Mouse (Mus musculus): ENCODE results near the gene Dppa4. TPM values are rescaled to one million over a fixed set of nuclear protein-coding genes. Genes with fewer than 3 reads are reported as not detected.
"Not testable (repeated sequence)": the region's sequence is repeated elsewhere in the genome, so short reads cannot be mapped to it uniquely, and the experiment has no call there.

Dppa4 gene
- polyA plus RNA-seq, 1 experiment from 2014 or later: not detected

DNA sequence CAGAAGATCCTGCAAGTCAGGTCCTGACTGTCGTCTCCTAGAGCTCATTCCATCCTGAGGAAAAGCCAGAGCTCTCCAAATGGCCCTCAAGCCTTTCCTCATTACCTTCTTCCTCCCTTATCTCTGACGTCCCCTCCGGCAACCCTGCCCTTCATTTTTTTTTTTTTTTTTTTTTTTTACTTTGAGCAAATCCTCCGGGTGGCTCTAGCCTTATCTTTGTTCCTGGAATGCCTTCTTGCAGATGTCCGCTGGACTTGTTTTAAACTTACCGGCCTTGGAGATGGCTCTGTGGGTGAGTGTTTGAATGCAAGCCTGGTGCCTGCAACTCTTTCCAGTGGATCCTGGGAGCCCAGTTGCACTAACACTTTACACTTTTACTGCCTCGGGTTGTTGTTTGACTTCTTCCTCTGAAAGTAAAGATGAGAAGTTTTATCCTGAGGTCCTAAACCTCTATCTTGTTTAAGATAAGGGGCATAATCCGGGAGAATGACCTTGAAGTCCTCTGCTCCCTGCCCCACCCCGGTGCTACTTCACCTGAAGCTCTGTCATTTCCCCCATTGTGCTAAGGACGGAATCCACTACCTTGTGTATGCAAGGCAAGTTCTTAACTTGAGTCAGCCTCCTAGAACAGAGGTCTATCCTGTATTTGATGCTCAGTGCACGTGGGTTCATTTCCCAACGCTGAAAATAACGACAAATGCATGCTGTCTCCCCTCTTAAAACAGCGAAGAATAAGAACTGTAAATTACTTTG lies 14.0 kb downstream of the Dppa4 start:
- 86% methylated on average over 14 of the region's 14 CpGs for WGBS

GRCm38 (mm10) chr16:48299884-48300283 lies 16.4 kb downstream of the Dppa4 start:
- Histone ChIP-seq H3K27me3 (ENCODE audit: poor library complexity, severe bottlenecking) (no peaks in the 10 kb centered on the region), H3K4me1 (no peaks in the 10 kb centered on the region), H3K27ac (no peak overlapping the region), H3K4me3 (no peak overlapping the region), H3K9me3 (no peaks in the 10 kb centered on the region), H3K36me3 (replicated peaks) (no peaks in the 10 kb centered on the region)
- no peak for DNase-seq (ENCODE audit: extremely low spot score, low spot score)
- 95% methylated on average over 3 of the region's 3 CpGs for WGBS

More for the DNA sequence above, 14.0 kb downstream of the Dppa4 start:
- Histone ChIP-seq H3K27me3 (ENCODE audit: poor library complexity, severe bottlenecking) (no peaks in the 10 kb centered on the region), H3K4me1 (no peaks in the 10 kb centered on the region), H3K36me3 (replicated peaks) (no peaks in the 10 kb centered on the region), H3K4me3 (no peak overlapping the region), H3K27ac (no peak overlapping the region), H3K9me3 (no peaks in the 10 kb centered on the region)
- no peak for DNase-seq (ENCODE audit: extremely low spot score, low spot score)

DNA sequence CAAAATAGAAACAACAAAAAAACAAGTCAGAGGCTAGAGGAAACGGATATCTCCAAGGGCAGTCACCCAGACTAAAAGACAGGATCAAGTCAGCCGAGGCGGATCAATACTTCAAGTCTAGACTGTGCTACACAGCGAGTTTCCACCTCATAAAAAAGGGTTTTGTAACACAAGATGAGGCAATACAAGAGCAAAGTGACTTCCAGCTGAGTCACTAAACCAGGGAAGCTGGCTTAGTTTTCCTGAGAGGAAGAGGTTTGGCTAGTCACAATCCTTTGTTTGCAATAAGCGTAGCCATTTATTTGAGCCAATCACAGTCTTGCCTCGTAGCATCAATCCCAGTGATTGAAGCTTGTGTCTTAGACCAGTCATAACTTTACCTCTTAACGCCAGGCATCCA lies 20.0 kb downstream of the Dppa4 start, which contains the start of gene Dppa2:
Dppa2 (plus strand) TSS at position 400 of the 400 bp plus-strand sequence.
- Histone ChIP-seq H3K4me1 (no peaks in the 10 kb centered on the region), H3K27ac (no peak within 1 kb of the TSS), H3K27me3 (ENCODE audit: poor library complexity, severe bottlenecking) (no peaks in the 10 kb centered on the region), H3K9me3 (no peaks in the 10 kb centered on the region), H3K36me3 (replicated peaks) (no peaks in the 10 kb centered on the region), H3K4me3 (no peak within 1 kb of the TSS)
- 85% methylated on average over 7 of the region's 7 CpGs for WGBS
- DNase-seq (ENCODE audit: extremely low spot score, low spot score): no peak

- H3K9me3 ChIP-seq: no peaks in the 10 kb centered on the region
- WGBS: 90% methylated on average over 3 of the region's 3 CpGs
- H3K4me3 ChIP-seq: no peak overlapping the region
- H3K27me3 ChIP-seq (ENCODE audit: poor library complexity, severe bottlenecking): no peaks in the 10 kb centered on the region
- H3K36me3 ChIP-seq (replicated peaks): no peaks in the 10 kb centered on the region
- no peak overlapping the region for H3K27ac ChIP-seq
- H3K4me1 ChIP-seq: no peaks in the 10 kb centered on the region
- no peak for DNase-seq (ENCODE audit: extremely low spot score, low spot score)
Observed at GRCm38 (mm10) chr16:48303983-48304382, 20.4 kb downstream of the Dppa4 start.

- H3K27ac ChIP-seq: not testable (repeated sequence)
Observed at GRCm38 (mm10) chr16:48308916-48309315, 25.4 kb downstream of the Dppa4 start.

DNA sequence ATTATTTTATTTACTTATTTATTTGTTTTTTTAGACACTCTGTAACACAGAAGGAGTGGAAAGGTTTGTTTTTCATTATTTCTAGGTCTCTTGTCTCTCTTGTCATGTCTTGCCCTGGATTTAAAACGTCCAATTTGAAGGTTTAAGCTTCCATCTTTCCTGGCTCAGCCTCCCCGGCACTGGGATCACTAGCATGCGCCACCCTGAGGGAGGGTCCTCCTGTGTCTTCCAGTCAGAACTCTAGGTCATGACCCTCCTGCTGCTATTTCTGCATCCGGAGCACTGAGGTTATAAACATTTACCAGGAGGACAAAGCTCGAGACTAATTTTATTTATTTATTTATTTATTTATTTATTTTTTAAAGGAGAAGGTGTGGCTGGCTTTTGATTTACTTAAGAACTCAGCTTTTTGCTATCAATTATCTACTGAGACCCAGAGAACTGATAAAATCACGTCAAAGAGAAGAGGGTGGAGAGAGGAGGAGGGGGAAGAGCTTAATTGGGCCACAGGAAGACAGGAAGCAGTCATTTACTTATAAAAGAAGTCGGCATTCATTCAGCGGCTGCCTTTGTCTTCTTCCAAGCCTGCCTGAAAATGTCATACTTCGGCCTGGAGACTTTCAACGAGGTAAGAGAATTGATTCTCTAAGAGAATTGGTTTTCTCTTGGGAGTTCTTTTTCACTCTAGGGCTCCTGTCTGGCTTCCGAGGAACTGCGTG lies 26.5 kb downstream of the Dppa4 start:
- no peaks in the 10 kb centered on the region for H3K36me3 ChIP-seq (replicated peaks)
- H3K9me3 ChIP-seq: no peaks in the 10 kb centered on the region
- DNase-seq (ENCODE audit: extremely low spot score, low spot score): no peak
- no peaks in the 10 kb centered on the region for H3K4me1 ChIP-seq
- H3K4me3 ChIP-seq: no peak overlapping the region
- no peaks in the 10 kb centered on the region for H3K27me3 ChIP-seq (ENCODE audit: poor library complexity, severe bottlenecking)
- no peak overlapping the region for H3K27ac ChIP-seq
- WGBS: 81% methylated on average over 12 of the region's 12 CpGs

More at GRCm38 (mm10) chr16:48308916-48309315, 25.4 kb downstream of the Dppa4 start:
- H3K4me1 ChIP-seq; H3K36me3 ChIP-seq (replicated peaks); H3K27me3 ChIP-seq (ENCODE audit: poor library complexity, severe bottlenecking); H3K9me3 ChIP-seq; H3K4me3 ChIP-seq; DNase-seq (ENCODE audit: extremely low spot score, low spot score): not testable (repeated sequence)
- WGBS: 95% methylated on average over 10 of the region's 10 CpGs

GRCm38 (mm10) chr16:48315294-48315693 lies 31.8 kb downstream of the Dppa4 start:
- no peak overlapping the region for H3K4me3 ChIP-seq
- no peak overlapping the region for H3K27ac ChIP-seq
- H3K4me1 ChIP-seq: no peaks in the 10 kb centered on the region
- no peaks in the 10 kb centered on the region for H3K36me3 ChIP-seq (replicated peaks)
- H3K27me3 ChIP-seq (ENCODE audit: poor library complexity, severe bottlenecking): no peaks in the 10 kb centered on the region
- 94% methylated on average over 3 of the region's 3 CpGs for WGBS
- no peak for DNase-seq (ENCODE audit: extremely low spot score, low spot score)
- H3K9me3 ChIP-seq: no peaks in the 10 kb centered on the region

GRCm38 (mm10) chr16:48320781-48321180 lies 37.2 kb downstream of the Dppa4 start:
- no peaks in the 10 kb centered on the region for H3K27me3 ChIP-seq (ENCODE audit: poor library complexity, severe bottlenecking)
- no peaks in the 10 kb centered on the region for H3K36me3 ChIP-seq (replicated peaks)
- no peak overlapping the region for H3K27ac ChIP-seq
- no peaks in the 10 kb centered on the region for H3K4me1 ChIP-seq
- H3K4me3 ChIP-seq: no peak overlapping the region
- WGBS: 96% methylated on average over 6 of the region's 6 CpGs
- no peaks in the 10 kb centered on the region for H3K9me3 ChIP-seq
- no peak for DNase-seq (ENCODE audit: extremely low spot score, low spot score)

DNA sequence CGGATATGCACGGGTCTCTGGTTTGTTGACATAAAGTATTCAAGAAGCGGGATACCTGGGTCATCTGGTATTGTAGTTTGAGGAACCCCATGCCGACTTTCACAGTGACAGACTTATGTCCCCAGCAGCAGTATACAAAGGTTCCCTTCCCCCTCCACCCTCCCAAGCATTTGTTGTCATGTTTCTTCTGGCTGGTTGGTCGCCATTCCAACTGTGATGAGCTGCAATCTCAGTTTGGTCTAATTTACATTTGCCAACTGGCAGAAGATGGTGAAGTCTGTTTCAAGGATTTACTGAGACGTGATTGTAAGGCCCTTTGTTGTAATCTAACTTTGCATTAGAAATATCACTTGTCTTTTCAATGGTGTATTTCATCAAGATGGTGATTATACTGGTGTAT lies 39.6 kb downstream of the Dppa4 start:
- Histone ChIP-seq H3K9me3 (no peaks in the 10 kb centered on the region), H3K27me3 (ENCODE audit: poor library complexity, severe bottlenecking) (no peaks in the 10 kb centered on the region), H3K36me3 (replicated peaks) (no peaks in the 10 kb centered on the region), H3K4me1 (no peaks in the 10 kb centered on the region), H3K4me3 (no peak overlapping the region), H3K27ac (no peak overlapping the region)
- DNase-seq (ENCODE audit: extremely low spot score, low spot score): no peak
- WGBS: 87% methylated on average over 6 of the region's 6 CpGs

DNA sequence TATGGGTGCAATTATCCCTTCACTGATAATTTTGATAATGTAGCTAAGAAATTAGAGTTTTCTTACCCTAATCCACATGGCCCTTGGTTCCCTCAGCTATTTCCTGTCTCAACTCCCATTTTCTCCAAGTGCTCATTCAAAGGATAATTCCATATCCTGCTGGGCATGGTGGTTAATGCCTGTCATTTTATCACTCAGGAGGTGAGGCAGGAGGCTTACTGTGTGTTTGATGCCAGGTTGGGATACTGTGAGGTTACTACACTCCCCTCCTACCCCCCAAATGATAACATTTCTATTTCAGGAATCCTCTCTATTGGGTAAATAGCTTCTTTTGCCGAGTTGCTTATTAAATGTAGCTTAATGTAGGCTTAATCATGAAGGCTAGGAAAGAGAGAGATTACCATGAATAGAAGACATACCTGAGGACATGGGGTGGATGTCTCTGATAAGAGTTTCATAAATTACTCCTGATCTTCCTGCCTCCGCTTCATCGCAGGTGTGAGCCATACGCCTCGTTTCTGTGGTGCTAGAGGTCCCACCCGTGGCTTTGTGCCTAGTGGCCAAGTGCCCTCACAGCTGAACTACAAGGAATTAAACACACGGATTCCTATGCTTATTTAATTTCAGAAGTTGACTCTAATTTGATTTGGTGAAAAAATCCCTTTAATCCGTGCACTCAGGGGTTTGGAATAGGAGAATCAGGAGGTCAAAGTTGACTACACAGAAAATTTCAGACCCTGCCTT lies 40.2 kb downstream of the Dppa4 start:
- DNase-seq (ENCODE audit: extremely low spot score, low spot score): no peak
- Histone ChIP-seq H3K27ac (no peak overlapping the region), H3K9me3 (no peaks in the 10 kb centered on the region), H3K4me1 (no peaks in the 10 kb centered on the region), H3K27me3 (ENCODE audit: poor library complexity, severe bottlenecking) (no peaks in the 10 kb centered on the region), H3K4me3 (no peak overlapping the region), H3K36me3 (replicated peaks) (no peaks in the 10 kb centered on the region)
- 88% methylated on average over 8 of the region's 8 CpGs for WGBS

DNA sequence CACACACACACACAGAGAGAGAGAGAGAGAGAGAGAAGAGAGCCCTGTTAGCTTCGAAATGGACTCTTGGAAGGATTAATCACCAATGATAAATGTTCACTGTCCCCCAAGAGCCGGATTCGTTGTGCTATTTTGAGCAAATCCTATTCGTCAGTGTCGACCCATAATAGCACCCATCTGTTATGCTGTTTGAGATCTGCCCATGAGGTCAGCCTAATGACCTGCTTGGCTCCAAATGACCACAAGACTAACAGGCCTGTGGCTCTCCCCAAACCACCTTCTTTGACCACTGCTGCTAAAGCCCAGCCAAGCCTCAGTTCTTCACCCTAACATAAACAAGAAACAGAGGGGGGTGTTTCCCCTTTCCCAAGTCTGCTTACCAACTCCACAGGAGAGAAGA lies 43.4 kb downstream of the Dppa4 start:
- no peak overlapping the region for H3K27ac ChIP-seq
- no peaks in the 10 kb centered on the region for H3K9me3 ChIP-seq
- H3K4me1 ChIP-seq: no peaks in the 10 kb centered on the region
- no peaks in the 10 kb centered on the region for H3K27me3 ChIP-seq (ENCODE audit: poor library complexity, severe bottlenecking)
- H3K36me3 ChIP-seq (replicated peaks): no peaks in the 10 kb centered on the region
- no peak overlapping the region for H3K4me3 ChIP-seq
- WGBS: 84% methylated on average over 5 of the region's 5 CpGs
- DNase-seq (ENCODE audit: extremely low spot score, low spot score): no peak

GRCm38 (mm10) chr16:48328420-48328819 lies 44.9 kb downstream of the Dppa4 start:
- Histone ChIP-seq H3K27ac (no peak overlapping the region), H3K9me3 (no peaks in the 10 kb centered on the region), H3K27me3 (ENCODE audit: poor library complexity, severe bottlenecking) (no peaks in the 10 kb centered on the region), H3K4me1 (no peaks in the 10 kb centered on the region), H3K4me3 (no peak overlapping the region), H3K36me3 (replicated peaks) (no peaks in the 10 kb centered on the region)
- 94% methylated on average over 2 of the region's 2 CpGs for WGBS
- no peak for DNase-seq (ENCODE audit: extremely low spot score, low spot score)

DNA sequence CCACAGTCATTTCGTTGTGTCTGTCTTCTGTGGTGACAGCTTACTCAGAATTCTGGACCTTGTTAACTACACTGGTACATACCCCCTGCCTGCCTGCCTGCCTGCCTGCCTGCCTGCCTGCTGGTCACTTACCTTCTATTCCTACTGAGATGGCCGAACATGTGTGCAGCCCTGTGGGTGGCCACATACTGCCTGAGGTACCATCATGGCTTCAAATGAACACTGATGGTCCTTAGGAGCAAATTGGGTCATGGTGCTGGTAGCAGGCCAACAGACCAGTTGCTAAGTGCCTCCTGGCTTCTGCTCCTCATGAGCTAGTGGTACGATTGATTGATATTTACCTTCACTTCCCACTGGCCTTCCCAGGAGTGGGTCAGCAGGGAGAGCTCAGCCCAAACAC lies 48.3 kb downstream of the Dppa4 start:
- DNase-seq (ENCODE audit: extremely low spot score, low spot score): no peak
- no peak overlapping the region for H3K4me3 ChIP-seq
- H3K4me1 ChIP-seq: no peaks in the 10 kb centered on the region
- no peaks in the 10 kb centered on the region for H3K27me3 ChIP-seq (ENCODE audit: poor library complexity, severe bottlenecking)
- WGBS: 84% methylated on average over 3 of the region's 3 CpGs
- no peak overlapping the region for H3K27ac ChIP-seq
- no peaks in the 10 kb centered on the region for H3K36me3 ChIP-seq (replicated peaks)
- no peaks in the 10 kb centered on the region for H3K9me3 ChIP-seq

All from forebrain, embryonic 10.5 days (tissue).